Mouse (Mus musculus) layer of hippocampus, adult 11-12 months (tissue): Measurements from ENCODE around the gene Ncbp1.
A peak's percentile ranks its signal among the peaks of the same experiment; 100 is the strongest.

Source experiments
- DNase-seq: peaks from one replicate; pipeline ENCODE4 v3.0.0; 2022; ENCODE audit warnings: low spot score

Ncbp1 gene

DNA sequence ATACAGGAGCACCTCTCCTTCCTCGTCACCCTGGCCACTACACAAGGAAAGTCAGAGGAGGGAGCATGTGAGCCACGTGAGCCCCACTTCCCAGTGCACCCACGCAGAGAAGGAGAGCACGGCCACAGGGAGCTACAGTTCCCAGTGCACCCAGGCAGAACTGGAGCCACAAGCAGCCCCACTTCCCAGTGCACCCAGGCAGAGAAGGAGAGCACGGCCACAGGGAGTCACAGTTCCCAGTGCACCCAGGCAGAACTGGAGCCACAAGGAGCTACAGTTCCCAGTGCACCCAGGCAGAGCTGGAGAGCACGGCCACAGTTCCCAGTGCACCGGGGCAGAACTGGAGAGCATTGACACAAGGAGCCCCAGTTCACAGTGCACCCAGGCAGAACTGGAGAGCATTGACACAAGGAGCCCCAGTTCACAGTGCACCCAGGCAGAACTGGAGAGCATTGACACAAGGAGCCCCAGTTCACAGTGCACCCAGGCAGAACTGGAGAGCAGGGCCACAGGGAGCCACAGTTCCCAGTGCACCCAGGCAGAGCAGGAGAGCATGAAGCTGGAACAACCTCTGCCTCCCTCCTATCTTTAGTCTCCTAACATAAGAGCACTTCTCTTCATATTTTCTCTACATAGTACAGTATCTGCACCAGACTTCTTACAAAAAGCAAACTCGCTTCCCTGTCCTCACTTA, 9.0 kb upstream of the Ncbp1 start:
- DNase-seq, result no peak

DNA sequence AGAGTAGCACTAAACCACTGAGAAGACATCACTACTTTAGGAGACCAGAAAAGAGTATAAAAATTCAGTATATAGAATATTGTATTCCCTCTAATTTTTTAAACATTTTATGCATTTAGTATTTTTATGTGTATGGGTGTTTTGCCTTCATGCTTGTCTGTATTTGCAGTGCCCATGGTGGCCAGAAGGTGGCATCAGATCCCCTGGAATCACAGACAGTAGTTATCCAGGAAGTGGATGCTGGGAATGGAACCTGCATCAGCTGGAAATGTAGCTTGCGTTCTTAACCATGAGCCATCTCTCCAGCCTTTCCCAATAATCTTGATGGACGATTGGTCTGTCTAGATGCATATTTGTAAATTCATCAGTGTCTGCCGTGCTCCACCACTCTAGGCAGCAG, 8.2 kb upstream of the Ncbp1 start:
- DNase-seq, result peak; percentile 34

DNA sequence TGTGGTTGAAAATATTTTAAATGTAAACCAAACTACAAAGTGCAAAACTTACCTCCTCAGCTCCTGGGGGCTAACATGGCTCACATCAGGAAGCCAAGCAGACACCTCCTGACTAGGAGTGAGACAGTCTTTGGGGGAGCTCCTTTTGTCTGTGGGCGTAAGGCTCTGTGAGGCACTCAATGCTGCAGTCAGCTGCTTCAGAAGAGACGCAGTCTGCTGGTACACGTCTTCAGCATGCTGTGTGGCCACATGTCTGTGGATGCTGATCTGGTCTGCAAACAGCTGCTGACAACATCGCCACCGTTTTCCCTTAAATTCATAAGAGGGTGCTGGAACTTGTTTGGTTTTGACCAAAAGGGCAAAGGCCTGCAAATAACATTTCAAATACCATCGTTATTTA, 6.6 kb upstream of the Ncbp1 start:
- no peak for DNase-seq

DNA sequence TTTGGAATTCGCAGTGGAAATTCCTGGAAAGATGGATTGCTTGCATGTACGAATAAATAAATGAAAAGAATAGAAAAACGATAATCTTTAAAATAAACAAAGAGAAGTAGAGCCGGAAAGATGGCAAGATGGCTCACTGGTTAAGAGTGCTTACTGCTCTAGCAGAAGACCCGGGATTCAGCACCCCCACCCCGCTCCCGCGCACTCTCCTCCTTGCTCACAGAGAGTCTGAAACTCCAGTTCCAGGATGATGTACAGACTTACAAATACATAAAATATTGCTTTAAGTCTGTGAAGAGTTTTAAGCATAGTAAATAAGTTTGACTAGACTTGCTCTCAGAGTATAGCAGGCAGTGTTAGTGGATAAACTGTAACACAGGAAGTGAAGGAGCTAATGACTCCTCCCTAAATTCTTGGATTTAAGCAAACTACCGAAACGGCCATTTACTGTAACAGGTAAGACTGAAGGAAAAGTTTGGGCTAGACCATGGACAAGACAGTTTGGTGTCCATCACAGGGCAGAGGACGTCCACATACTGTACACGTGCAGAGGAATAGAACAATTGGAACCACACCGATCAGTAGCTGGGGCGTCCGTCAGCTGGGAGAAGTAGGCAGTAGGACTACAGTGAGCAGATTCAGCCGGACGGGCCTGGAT, 655 bp upstream of the Ncbp1 start:
- DNase-seq, result no peak

DNA sequence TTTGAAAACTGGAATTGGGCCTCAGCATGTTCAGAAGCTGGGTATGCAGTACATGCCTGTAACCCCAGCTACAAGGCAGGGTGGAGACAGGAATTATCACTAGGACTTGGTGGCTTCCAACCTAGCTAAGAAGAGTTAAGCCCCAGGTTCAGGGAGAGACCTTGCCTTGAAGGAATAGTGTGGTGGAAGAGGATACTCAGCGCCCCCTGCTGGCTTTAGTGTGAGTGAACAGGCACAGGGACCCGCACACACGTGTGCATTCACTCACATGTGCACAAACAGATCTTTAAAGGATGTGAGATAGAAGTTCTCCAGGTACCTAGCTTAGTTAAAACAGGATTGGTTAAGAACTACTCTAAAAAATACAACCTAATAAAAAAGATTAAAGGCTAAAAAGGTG, 5.9 kb downstream of the Ncbp1 start:
- DNase-seq, result no peak

DNA sequence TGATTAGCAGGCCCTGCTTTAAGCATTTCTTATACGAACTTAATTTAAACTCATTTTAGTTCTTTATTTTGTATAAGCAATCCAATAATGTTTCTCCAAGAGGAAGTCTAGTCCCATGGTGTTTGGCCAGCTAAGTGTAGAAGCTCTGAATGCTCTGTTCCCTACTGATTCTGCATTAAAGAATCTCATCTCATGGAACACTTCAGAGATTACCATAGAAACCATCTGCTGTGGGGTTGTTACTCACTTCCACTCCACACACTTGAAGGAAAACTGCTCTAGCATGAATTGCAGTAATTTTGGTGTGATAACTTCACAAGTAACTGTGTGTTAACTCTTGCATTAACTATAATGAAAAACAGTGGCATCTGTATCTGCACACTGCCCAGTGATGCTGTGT, 8.5 kb downstream of the Ncbp1 start:
- DNase-seq, result no peak

DNA sequence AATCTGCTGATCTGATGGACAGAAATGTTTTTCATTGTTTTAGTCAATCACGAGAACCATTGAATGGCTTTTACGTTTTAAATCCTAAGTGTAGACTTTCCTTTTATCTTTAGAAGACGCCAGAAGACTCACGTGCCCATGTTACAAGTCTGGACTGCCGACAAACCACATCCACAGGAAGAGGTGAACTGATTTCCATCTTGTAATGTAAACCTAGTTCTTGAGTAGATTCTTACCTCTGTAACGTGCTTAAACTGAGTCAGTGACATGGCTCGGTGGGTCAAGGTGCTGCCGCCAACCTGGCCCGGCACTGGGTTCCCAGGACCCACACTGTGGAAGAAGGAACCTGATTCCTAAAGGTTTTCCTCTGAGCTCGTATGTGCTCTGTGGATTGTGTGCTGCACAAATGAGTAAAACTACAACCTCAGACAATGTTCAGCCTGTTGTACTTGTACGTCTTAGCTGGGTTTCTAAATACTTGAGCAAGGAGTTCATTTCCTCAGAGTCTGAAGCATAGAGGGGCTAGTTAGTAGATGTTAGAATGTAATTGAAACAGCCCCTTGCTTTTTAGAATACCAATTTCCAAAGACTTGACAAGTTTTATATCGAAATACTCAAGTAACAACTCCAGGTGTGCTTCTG, 13.6 kb downstream of the Ncbp1 start:
- DNase-seq, result no peak

DNA sequence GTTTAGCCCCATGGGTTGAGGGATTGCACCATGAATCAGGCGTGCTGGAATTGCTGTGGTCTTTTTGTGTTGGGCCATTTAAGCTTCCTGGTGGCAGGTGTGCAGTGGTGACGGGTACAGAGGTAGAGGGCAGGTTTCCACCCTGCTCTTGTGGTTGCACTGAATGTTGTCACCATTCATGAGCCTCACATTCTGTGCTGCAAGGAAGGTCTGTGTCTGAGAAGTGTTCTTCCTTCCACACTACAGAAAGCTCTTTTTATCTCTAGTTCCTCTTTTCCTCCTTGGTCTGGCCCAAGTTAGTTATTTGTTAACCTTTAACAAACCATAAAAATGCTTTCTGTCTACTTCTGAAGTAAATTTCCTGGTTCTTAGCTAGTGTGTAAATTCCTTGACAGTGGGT, 25.6 kb downstream of the Ncbp1 start:
- no peak for DNase-seq

DNA sequence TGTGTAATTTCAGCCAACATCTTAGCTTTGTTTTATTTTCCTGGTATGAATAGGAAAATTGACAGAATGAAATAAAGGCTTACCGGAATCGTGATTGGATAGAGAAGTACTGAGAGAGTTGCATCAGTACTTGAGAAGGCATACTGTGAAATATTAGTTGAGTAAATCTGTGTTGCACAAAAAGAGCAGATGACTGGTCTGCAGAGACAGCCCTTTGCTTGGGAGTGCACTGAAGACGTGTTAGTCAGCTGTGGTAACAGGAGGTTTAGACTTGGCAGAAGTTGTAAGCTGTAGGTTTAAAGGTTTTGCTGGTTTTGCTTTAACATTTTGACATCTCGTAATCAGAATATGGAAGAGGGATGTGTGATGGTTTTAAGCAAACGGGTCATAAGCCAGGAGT, 27.4 kb downstream of the Ncbp1 start:
- DNase-seq, result no peak

DNA sequence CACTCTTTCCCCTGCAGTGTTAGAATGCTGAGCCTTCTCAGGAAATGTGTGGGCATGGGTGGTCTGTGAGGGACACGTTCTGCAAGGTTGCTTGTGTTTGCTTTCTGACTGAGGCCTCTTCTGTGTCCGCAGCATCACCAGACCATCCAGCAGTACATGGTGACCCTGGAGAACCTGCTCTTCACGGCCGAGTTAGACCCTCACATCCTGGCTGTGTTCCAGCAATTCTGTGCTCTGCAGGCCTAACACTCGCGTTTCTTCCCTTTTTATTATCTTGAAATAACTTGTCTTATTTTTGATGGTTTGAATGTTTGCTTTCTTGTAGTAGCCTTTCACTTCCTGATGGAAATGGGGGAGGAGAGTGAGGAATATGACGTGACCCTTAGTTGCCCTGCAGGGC, 33.3 kb downstream of the Ncbp1 start:
- DNase-seq, result no peak

DNA sequence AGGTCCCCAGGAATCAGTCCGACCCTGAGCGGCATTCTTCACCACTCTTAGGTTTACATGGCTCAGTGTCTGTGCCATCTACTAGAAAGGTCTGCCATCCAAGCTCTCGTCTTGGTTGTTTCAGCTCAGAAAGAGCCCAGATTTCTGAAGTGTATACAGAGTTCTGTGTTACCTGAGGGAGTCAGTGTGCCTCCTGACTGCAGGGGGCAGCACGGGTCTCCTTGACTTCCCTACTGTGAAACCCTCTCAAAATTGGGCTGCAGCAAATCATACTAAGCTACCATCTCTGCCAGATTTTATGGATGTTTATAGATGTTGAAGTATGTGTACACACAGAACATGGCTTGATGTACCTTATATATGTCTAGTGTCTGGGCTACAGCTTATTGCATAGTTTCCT, 37.9 kb downstream of the Ncbp1 start:
- no peak for DNase-seq

DNA sequence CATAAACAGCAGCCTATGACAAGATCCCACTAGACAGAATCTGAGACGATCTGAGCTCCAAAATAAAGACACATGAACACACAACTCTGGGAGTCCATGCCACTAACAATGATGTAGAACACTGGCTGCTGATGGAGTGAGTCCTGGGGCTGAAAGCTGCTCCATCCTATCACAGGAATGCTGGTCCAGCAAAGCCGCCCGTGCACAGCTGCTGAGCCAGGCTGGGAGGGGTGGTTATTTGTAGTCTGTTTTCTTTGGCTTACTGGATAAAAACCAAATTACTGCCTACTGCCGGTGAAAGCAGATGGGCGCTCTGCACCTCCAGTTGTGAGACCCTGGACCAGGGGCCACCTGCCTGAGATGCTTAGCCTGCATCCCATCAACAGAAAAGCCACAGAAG, 38.6 kb downstream of the Ncbp1 start:
- peak; percentile 29 for DNase-seq

DNA sequence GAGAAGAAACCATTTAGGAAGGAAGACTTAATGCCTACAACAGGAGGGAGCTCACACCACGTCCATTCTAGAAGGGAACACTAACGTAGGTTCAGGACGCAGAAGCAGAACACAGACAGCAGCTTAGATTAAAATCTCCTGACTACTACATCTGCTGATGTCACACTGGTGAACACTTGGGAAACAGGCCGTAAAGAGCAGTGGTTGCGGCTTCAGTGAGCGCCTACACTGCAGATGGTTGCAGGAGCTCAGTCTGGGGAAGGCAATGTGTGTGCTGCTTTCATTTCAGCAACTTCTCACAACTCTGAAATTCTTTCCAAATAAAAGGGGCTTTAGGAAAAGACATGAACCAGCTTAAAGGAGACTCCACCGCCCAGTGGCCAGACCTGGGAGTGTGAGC, 39.1 kb downstream of the Ncbp1 start:
- no peak for DNase-seq

DNA sequence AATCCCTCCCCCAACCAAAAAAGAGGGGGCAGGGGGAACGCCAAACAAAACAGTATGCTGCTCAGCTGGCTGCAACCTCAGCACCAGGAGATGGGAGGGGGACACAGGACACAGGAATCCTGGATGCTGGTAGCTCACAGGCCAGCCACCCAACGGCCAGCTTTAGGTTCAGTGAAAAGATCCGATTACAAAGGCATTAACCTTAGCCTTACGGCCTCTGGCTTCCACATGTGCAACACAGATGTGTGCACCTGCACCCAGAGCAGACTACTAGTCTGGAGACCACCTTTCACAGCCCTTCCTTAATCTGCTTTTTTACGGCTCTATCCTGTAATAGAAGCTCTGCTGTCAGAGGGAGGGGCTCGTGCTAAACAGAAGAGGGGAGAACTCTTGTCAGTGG, 42.8 kb downstream of the Ncbp1 start:
- no peak for DNase-seq

DNA sequence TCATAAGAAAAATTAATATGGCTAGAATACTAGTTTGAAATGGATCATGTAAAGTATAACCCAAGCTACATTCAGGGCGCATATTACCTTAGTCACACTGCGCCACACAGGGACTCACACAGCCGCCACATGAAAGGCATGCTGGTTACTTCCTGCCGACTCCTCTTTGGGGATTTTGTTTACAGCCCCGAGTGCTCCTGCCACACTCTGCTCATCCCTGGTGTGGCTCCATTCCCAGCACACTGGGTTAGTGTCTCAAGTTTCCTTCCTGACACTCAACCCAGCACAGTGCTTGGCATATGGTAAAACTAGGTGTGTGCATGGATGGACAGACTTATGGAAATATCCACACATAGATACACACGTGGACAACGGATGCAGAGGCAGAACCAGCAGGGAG, 43.8 kb downstream of the Ncbp1 start:
- no peak for DNase-seq

DNA sequence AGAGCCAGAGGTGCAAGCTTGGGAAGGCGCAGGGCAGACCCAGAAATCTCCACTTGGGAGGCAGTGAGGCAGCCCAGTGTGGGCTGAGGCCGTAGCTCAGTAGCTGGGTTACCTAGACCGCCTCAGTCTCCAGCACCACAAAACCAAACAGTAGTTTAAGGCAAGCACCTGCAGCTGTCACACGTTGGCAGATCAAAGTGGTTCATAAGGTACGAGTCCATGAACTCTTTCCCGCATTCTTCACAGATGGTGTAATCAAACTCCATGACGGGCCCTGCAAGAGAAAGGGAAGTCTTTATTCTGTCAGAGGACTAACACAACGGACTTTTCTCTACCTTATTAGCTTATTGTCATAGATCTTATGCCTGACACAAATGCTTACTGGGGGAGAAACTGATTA, 47.0 kb downstream of the Ncbp1 start:
- DNase-seq, result no peak

DNA sequence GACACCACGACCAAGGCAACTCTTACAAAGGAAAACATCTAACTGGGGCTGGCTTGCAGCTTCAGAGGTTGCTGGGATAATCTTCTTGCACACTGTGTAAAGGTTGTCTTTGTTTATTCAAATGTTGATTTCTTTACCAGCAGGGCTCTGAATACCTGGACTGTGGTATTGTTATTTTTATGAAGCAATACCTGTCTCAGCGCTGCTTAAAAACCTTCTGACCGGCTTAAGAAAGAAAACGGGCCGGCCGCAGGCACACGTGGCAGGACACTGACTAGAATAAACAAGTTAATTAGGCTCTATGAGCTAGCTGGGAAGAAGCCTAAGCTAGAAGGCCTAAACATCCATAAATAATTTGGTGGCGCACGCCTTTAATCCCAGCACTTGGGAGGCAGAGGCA, 47.5 kb downstream of the Ncbp1 start:
- DNase-seq, result no peak

DNA sequence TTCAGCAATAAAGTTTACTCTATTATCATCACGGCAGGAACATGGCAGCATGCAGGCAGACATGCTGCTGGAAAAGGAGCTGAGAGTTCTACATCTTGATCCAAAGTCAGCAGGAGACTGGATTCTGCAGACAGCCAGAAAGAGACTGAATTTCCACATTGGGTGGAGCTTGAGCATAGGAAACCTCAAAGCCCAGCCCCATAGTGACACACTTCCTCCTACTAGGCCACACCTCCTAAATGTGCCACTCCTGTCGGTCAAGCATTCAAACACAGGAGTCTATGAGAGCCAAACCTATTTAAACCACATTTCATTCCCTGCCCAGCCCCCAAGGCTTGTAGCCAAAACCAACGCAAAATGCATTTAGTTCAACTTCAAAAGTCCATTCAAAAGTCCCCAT, 48.1 kb downstream of the Ncbp1 start:
- DNase-seq, result no peak

DNA sequence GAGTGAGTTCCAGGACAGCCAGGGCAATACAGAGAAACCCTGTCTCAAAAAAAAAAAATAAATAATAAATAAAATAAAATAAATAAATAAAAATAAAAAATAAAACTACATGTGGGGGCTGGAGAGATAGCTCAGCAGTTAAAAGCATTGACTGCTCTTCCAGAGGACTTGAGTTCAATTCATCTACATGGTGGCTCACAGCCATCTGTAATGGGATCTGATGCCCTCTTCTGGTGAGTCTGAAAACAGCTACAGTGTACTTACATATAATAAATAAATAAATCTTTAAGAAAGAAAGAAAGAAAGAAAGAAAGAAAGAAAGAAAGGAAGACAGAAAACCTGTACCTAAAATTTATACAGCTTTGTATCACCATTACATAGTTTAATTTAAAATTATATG, 53.6 kb downstream of the Ncbp1 start:
- peak; percentile 44 for DNase-seq

DNA sequence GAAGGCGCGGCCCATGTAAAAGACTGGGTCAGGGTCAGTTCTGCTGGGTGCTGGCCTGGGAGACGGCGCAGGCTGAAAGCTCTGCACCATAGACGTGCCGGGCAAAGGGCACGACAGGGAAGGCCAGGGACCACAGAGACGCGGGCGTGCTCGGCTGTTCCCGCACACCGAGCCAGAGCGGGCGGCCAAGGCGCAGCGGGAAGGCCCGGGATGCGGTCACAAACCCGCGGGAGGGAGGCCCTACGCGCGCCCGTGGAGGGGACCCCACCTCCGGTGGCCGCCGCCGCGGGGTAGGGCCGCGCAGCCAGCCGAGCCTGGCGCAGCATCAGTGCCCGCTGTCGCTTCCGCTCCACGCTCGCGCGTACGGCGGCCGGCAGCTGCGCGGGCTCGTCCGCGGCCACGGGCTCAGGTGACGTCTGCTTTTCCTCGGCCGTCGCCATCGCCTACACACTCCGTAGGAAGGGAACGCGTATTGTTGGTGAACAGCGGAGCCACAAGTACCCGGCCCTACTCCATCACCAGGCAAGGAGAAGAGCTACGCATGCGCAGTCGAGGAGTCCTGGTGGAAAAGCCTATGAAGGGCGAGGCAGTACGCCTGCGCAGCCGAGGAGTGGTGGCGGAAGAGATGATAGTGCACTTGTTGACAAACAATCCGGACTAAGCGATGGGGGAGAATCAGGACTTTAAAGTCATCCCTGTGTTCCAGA, 57.5 kb downstream of the Ncbp1 start, which contains the start of gene Xpa:
Gene Xpa (minus strand): TSS at position 531 of the 707 bp plus-strand sequence.
- DNase-seq, result peak; percentile 97

DNA sequence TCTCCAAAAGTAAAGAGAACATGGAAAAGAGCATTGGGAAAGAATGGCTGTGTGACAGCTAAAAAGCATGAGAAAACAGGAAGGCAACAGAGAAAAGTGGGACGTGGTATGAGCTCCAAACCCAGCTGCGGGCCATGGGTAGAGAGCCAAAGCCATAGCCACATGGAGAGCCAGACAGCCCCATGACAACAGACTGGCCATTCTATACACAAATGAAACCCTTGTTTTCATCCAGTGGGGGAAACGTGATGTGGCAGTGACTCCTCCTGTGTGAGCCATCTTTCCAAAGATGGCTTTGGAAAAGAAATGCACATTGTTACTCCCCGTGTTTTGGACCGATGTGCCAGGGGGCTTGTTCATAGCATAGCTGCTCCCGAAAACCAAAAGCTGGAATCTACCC, 58.1 kb downstream of the Ncbp1 start:
- no peak for DNase-seq

DNA sequence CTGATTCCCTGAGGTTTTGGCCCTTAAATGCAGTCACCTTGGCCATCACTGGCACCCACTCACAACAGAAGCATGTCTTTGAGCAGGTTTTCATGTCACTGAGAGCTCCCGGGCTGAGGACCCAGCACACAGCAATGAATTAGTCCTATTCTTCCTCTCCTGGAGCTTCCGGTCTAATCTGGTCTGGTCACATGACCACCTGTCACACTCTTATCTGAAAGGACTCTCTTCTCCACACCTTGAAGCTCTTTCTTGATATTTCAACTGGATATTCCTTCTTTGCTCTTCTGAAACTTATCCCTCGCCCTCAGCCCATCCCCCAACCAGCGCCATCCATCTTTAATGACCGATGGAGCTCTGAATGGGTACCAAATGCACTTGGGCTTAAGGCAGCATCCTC, 59.7 kb downstream of the Ncbp1 start:
- DNase-seq, result no peak
